Mouse (Mus musculus) forebrain, embryonic 11.5 days (tissue): ENCODE measurements around the gene Sost. TPM values are rescaled to one million over a fixed set of nuclear protein-coding genes. Genes with fewer than 3 reads are reported as not detected.

Experiments
- ATAC-seq: fragments of 200-750 bp; cut with Nextera tagmentation; replicated peaks from 2 replicates; pipeline ENCODE4 v1.8.0; 2017; ENCODE audit warnings: moderate TSS enrichment; ENCODE audit not compliant: low FRiP score
- DNase-seq: peaks from one replicate; pipeline ENCODE4 v3.0.0-alpha.2; 2017; ENCODE audit warnings: low spot score
- H3K27ac ChIP-seq: fragments of 300-500 bp; sonication (generic); 2 replicates; pipeline ENCODE4 v1.5.1; 2014; ENCODE audit warnings: low read depth, low read length
- H3K27me3 ChIP-seq: fragments of 300-500 bp; sonication (generic); 2 replicates; pipeline ENCODE4 v1.6.1; 2014; ENCODE audit warnings: mild to moderate bottlenecking, low read length, mixed read lengths; ENCODE audit not compliant: control insufficient read depth, insufficient read depth
- H3K36me3 ChIP-seq: fragments of 300-500 bp; sonication (generic); 2 replicates; pipeline ENCODE4 v1.6.1; 2014; ENCODE audit warnings: mild to moderate bottlenecking, low read length, moderate library complexity, mixed read lengths; ENCODE audit not compliant: control insufficient read depth, insufficient read depth
- H3K4me1 ChIP-seq: fragments of 300-500 bp; sonication (generic); replicated peaks from 2 replicates; pipeline ENCODE4 v1.6.1; 2014; ENCODE audit warnings: low read length, mixed read lengths; ENCODE audit not compliant: control insufficient read depth, insufficient read depth
- H3K4me2 ChIP-seq: fragments of 300-500 bp; sonication (generic); 2 replicates; pipeline ENCODE4 v1.6.1; 2014; ENCODE audit warnings: low read depth, mild to moderate bottlenecking, low read length, moderate library complexity, mixed read lengths; ENCODE audit not compliant: severe bottlenecking
- H3K4me3 ChIP-seq: fragments of 300-500 bp; sonication (generic); 2 replicates; pipeline ENCODE4 v1.5.1; 2014; ENCODE audit warnings: low read depth, low read length
- H3K9ac ChIP-seq: fragments of 300-500 bp; sonication (generic); 2 replicates; pipeline ENCODE4 v1.6.1; 2014; ENCODE audit warnings: low read length
- H3K9me3 ChIP-seq: fragments of 300-500 bp; sonication (generic); 2 replicates; pipeline ENCODE4 v1.6.1; 2016; ENCODE audit warnings: low read length, mixed read lengths; ENCODE audit not compliant: control insufficient read depth
- WGBS: fragments of 180-500 bp; shearing (Covaris S2); extraction: QIAGEN DNeasy Blood & Tissue Kit; methylation state at CpG from one replicate; pipeline ENCODE4 v1.1.7; 2014; 5-methylcytosine and 5-hydroxymethylcytosine counted together
- polyA plus RNA-seq: library from polyadenylated mRNA; unstranded; fragments of >200 nt; fragmentation: Nextera tagmentation; extraction: Ambion mirVana; gene quantifications from 2 replicates; pipeline ENCODE4 v1.2.1, GENCODE M21; 2014

Sost gene
- polyA plus RNA-seq, 1 experiment from 2014 or later: not detected

DNA sequence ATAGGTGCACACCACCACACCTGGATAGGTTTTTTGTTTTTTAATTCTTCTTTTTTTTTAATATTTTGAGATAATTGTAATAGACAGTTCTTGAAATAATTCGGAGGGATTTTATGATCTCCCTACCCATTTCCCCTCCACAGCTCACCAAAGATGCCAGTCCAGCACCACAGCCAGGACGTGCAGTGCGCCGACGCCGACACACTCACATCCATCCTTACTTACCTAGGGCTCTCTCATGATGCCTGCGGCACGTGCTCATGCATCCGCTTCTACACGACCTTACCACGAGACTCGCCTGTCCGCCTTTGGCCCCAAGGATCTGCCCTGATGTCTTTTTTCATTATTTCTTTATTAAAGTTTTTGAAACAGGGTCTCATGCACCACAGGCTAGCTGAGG, 3.0 kb upstream of the Sost start:
- no peak overlapping the region for H3K4me3 ChIP-seq
- DNase-seq: no peak
- no peak overlapping the region for H3K4me2 ChIP-seq
- H3K27me3 ChIP-seq: peaks cover 19% of the 10 kb centered on the region
- H3K27ac ChIP-seq: no peak overlapping the region
- H3K4me1 ChIP-seq: no peaks in the 10 kb centered on the region; the same call in 1 of the 2 replicates
- no peak overlapping the region for H3K9ac ChIP-seq
- WGBS: 85% methylated on average over 13 of the region's 13 CpGs
- ATAC-seq: no peak
- no peaks in the 10 kb centered on the region for H3K36me3 ChIP-seq
- H3K9me3 ChIP-seq: no peaks in the 10 kb centered on the region

DNA sequence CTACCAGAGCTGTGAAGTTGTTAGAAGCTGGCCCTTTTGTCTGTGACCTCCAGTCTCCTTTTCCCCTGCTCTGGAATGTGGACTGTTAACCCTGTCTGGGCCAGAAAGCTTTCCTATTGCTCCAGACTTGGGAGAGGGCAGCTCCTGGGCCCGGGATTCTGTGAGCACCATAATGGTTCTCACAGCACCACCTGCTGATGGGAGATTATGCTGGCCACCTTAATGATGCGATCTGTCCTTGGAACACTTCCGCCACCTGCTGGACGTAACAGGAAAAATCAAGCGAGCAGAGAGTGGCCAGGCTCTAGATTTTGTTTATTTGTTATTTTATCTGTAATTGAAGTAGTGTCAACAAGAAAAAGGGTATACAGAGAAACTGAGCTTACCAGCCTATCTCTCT, 2.0 kb upstream of the Sost start:
- 0% methylated on average over 5 of the region's 5 CpGs for WGBS
- peaks cover 4% of the 10 kb centered on the region; the same call in 1 of the 2 replicates for H3K4me1 ChIP-seq
- H3K4me2 ChIP-seq: no peak overlapping the region

DNA sequence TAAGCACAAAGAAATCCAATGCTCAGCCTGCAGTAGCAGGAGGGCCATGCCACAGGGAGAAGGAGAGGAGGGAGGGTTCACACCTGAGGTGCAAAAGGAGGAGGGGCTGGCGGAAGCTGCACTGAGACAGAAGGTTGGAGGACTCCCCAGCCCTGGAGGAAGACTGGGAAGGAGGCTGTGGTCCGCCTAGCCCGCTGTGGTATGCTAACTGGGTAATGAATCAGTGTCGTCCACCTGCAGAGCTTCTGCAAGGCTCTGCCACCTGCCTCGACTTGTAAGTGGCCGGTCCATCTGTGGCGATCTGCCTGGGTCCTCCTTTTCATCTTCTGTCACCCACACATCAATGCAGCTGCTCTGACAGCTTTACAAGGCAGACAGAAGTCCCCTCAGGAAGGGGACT, 1.5 kb upstream of the Sost start:
- Histone ChIP-seq H3K4me2 (no peak overlapping the region), H3K4me1 (peaks cover 4% of the 10 kb centered on the region; the same call in 1 of the 2 replicates), H3K4me3 (no peak overlapping the region), H3K9me3 (no peaks in the 10 kb centered on the region), H3K36me3 (no peaks in the 10 kb centered on the region), H3K9ac (no peak overlapping the region), H3K27me3 (peaks cover 34% of the 10 kb centered on the region), H3K27ac (no peak overlapping the region)
- DNase-seq (no peak), ATAC-seq (0 out of 2 replicates have a peak, but pooled peaks have one; percentile 21)
- 13% methylated on average over 7 of the region's 7 CpGs for WGBS

More for the DNA sequence above, 2.0 kb upstream of the Sost start:
- peak; percentile 85 for DNase-seq
- Histone ChIP-seq H3K4me3 (no peak overlapping the region), H3K36me3 (no peaks in the 10 kb centered on the region), H3K9ac (no peak overlapping the region), H3K9me3 (no peaks in the 10 kb centered on the region), H3K27ac (no peak overlapping the region), H3K27me3 (peaks cover 29% of the 10 kb centered on the region)
- ATAC-seq: no peak; the same call in 1 of the 2 replicates

DNA sequence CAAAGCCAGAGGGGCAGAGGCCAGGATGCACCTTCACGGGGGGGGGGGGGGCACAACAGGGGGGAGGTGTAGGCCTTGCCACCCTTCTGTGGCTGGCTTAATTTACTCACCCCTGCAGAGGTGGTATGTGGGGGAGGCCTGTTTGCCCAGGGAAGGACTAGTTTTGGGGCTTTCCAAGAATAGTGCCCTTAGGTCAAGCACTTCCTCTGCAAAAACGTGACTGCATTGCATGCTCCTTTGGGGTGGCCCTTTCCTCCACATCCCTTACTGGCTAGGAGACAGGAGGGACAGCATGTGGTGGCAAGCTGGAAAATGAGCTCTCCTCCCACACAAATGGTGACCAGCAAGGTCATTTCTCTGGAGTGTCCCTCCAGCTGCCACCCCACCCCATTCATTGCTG, 1.3 kb downstream of the Sost start:
- WGBS: 15% methylated on average over 2 of the region's 2 CpGs
- ATAC-seq (no peak), DNase-seq (no peak)
- no peaks in the 10 kb centered on the region for H3K9me3 ChIP-seq
- no peak overlapping the region for H3K4me2 ChIP-seq
- H3K36me3 ChIP-seq: no peaks in the 10 kb centered on the region
- peaks cover 58% of the 10 kb centered on the region for H3K27me3 ChIP-seq
- H3K27ac ChIP-seq: no peak overlapping the region
- peaks cover 4% of the 10 kb centered on the region; the same call in 1 of the 2 replicates for H3K4me1 ChIP-seq
- no peak overlapping the region for H3K4me3 ChIP-seq
- H3K9ac ChIP-seq: no peak overlapping the region

DNA sequence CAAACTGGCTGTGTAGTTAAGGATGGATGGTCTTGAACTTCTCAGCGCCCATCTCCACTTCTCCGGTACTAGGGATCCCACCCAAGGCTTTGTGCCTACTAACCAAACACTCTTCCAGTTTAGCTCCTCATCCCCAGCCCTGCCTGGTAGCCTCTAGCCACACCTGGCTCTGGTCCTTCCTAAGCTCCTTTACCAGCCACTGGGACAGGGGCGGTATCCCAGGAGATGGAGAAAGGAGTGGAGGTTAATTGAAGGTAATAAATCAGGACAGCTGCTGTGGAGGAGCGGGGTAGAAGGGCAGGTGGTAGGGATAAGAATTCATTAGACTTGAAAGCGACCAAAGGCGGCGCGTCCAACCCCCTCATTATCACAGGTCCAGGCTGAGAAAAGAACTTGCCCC, 2.2 kb downstream of the Sost start:
- Histone ChIP-seq H3K4me3 (no peak overlapping the region), H3K9ac (no peak overlapping the region), H3K27ac (no peak overlapping the region), H3K36me3 (no peaks in the 10 kb centered on the region), H3K4me1 (peaks cover 4% of the 10 kb centered on the region; the same call in 1 of the 2 replicates), H3K9me3 (no peaks in the 10 kb centered on the region), H3K27me3 (peaks cover 58% of the 10 kb centered on the region), H3K4me2 (no peak overlapping the region)
- ATAC-seq (no peak), DNase-seq (no peak)
- 2% methylated on average over 8 of the region's 8 CpGs for WGBS

DNA sequence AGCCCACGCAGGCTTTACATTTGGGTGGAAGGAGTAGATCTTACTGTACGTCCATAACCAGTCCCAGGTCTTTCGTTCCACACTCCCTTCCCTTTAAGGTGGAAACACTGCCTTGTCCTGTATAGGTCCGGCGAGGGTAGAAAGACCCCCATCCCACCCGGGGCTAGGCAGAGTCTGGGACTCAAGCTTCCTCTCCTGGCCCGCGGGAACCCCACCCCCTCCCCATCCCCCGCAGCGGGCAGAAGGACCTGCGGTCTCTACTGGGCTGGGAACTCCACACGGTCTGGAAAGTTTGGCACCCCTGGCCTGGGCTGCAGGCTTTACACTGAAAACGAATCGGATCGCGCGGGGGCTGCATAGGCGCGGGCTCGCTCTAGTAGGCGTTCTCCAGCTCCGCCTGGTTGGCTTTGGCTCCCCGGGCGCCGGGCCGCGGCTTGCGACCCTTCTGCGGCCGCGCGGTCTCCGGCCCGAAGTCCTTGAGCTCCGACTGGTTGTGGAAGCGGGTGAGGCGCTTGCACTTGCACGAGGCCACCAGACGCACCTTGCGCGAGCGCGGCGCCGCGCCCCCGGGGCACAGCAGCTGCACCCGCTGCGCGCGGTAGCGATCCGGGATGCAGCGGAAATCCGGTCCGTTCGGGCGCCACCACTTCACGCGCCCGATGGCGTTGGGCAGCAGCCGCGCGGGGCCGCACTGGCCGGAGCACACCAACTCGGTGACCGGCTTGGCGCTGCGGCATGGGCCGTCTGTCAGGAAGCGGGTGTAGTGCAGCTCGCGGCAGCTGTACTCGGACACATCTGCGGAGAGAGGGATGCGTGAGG, 3.1 kb downstream of the Sost start:
- H3K27ac ChIP-seq: no peak overlapping the region
- peaks cover 4% of the 10 kb centered on the region; the same call in 1 of the 2 replicates for H3K4me1 ChIP-seq

DNA sequence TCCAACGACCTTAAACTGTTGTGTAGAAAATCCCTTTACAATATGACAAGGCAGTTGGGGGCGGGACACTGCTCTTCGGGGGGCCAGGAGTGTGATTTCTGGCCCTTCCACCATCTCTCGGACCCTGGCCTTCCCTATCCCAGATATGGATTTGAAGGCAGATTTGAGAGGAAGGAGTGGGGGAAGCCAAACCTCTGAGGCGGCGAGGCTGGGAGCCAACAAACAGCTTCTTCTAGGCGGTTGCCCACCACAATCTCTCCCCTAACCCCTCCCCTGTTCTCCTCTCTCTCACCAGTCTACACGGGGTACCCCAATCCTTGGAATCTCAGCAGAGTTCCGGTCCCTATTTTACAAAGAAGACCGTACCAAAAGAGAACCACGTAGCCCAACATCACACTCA, 3.8 kb downstream of the Sost start:
- Histone ChIP-seq H3K36me3 (no peaks in the 10 kb centered on the region), H3K27ac (no peak overlapping the region), H3K4me3 (peak overlapping the region; percentile 51), H3K9me3 (no peaks in the 10 kb centered on the region), H3K9ac (no peak overlapping the region), H3K4me2 (peak overlapping the region; percentile 93), H3K4me1 (peaks cover 4% of the 10 kb centered on the region; the same call in 1 of the 2 replicates), H3K27me3 (peaks cover 58% of the 10 kb centered on the region)
- DNase-seq (no peak), ATAC-seq (no peak)
- WGBS: 5% methylated on average over 11 of the region's 11 CpGs

More for the DNA sequence above, 3.1 kb downstream of the Sost start:
- Histone ChIP-seq H3K9ac (peak overlapping the region; percentile 59), H3K27me3 (peaks cover 58% of the 10 kb centered on the region), H3K9me3 (no peaks in the 10 kb centered on the region), H3K4me2 (peak overlapping the region; percentile 93), H3K36me3 (no peaks in the 10 kb centered on the region), H3K4me3 (peak overlapping the region; percentile 51)
- ATAC-seq (peak; percentile 24; the same call in 1 of the 2 replicates), DNase-seq (peak; percentile 77)
- under 1% methylated on average over 78 of the region's 78 CpGs for WGBS

DNA sequence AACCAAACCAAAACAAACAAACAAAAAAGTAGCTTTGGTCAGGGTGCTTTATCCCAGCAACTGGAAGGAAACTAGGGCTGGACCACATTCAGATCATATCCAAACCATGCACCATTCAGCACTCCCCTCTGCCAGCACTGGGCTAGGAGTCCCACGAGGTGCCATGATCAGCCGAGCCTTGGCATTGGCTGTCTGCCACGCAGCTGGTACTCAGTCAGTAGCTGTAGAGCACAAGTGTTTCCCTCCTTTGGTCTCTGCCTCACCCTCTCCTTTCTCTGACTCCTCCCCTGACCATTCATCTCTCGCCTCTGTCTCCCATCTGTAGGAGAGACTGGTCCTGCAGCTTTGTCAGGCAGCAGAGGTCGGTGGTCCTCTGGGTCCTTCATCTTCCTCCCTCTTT, 9.3 kb downstream of the Sost start:
- H3K4me2 ChIP-seq: no peak overlapping the region
- H3K27ac ChIP-seq: no peak overlapping the region
- ATAC-seq: no peak
- H3K4me3 ChIP-seq: no peak overlapping the region
- no peak overlapping the region for H3K9ac ChIP-seq
- 76% methylated on average over 5 of the region's 5 CpGs for WGBS
- H3K36me3 ChIP-seq: no peaks in the 10 kb centered on the region
- no peak for DNase-seq
- peaks cover 17% of the 10 kb centered on the region; the same call in 1 of the 2 replicates for H3K27me3 ChIP-seq
- H3K9me3 ChIP-seq: no peaks in the 10 kb centered on the region
- H3K4me1 ChIP-seq: peaks cover 7% of the 10 kb centered on the region; the same call in 1 of the 2 replicates
